Comparison of ENCODE assay signal across 11 mouse cellular contexts in the genomic region with DNA sequence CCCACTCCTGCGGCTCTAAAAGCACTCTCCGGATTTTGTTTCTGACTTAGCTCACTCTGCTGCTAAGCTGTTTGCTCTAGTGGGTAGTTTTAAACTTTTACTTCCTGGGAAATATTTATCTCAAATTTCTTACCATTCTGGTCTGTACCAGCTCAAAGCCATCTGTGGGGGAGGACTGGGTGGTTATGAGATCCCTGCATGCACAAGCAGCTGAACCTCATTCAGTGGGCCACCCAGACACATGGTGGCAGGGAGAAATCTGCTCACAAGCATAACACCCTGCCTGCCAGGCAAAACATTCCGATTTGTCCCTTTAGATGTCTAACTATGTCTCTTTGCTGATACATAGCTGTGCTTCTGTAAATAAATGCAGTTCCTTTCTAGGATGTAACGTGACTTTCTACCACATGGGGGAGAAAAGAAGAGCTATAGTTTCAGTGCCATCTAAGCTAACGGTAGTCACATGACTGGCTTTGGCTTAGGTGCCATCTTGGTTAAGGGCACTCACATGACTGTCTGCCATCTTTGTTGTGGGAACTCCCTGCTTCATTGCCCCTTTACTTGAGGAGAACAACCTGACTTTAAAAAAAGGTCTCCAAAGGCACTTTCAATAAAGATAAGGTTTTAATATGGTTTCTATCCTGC. TPM values are rescaled to one million over a fixed set of nuclear protein-coding genes. Genes with fewer than 3 reads are reported as not detected.
DNase-seq lines count a peak whose midpoint lies in the region; ATAC-seq and TF ChIP-seq lines count a peak whose summit lies in the region.
"Had no signal": no experiment of that assay in that cellular context is flagged by ENCODE, and none has a peak within 500 bp of the region (broad histone marks: within the 10 kb centered on the region; RNA-seq: fewer than 3 reads in every experiment).

No protein-coding gene starts in this region.

- H3K27me3 ChIP-seq in forebrain, embryonic 14.5 days (replicated peaks; ENCODE audit: control insufficient read depth, insufficient read depth, low read length): no peaks in the 10 kb centered on the region
- no peaks in the 10 kb centered on the region for H3K27me3 ChIP-seq in forebrain, embryonic 11.5 days (ENCODE audit: control insufficient read depth, insufficient read depth, low read length)
- H3K27me3 ChIP-seq in lung, postnatal 0 days (replicated peaks; ENCODE audit: insufficient read depth, low read length): no peaks in the 10 kb centered on the region
- H3K27me3 ChIP-seq: limb, embryonic 13.5 days; midbrain, embryonic 13.5 days had no signal

- no peak overlapping the region for H3K27ac ChIP-seq in forebrain, embryonic 14.5 days (ENCODE audit: low read depth, low read length)
- H3K27ac ChIP-seq in forebrain, embryonic 11.5 days (ENCODE audit: low read depth, low read length): no peak overlapping the region
- H3K27ac ChIP-seq in lung, postnatal 0 days (ENCODE audit: low read length): no peak overlapping the region
- H3K27ac ChIP-seq: limb, embryonic 13.5 days; midbrain, embryonic 13.5 days had no signal

- no peak overlapping the region for H3K9ac ChIP-seq in forebrain, embryonic 14.5 days (ENCODE audit: low read length)
- H3K9ac ChIP-seq in forebrain, embryonic 11.5 days (ENCODE audit: low read length): no peak overlapping the region
- H3K9ac ChIP-seq in lung, postnatal 0 days (replicated peaks; ENCODE audit: low read depth): no peak overlapping the region
- H3K9ac ChIP-seq: limb, embryonic 13.5 days; midbrain, embryonic 13.5 days had no signal

- TF ChIP-seq CTCF in lung, postnatal 0 days (IDR thresholded peaks at IDR 0.05): peak; percentile 10; the same call in 1 of the 2 replicates

- no peak overlapping the region for H3K4me2 ChIP-seq in forebrain, embryonic 14.5 days (ENCODE audit: low read length)
- H3K4me2 ChIP-seq in forebrain, embryonic 11.5 days (ENCODE audit: low read depth, low read length, severe bottlenecking): no peak overlapping the region
- no peak overlapping the region for H3K4me2 ChIP-seq in lung, postnatal 0 days (replicated peaks; ENCODE audit: low read depth, low read length)
- H3K4me2 ChIP-seq: limb, embryonic 13.5 days; midbrain, embryonic 13.5 days had no signal

- no peak for ATAC-seq in forebrain, embryonic 14.5 days
- ATAC-seq in forebrain, embryonic 11.5 days (replicated peaks; ENCODE audit: low FRiP score): no peak
- no peak for ATAC-seq in lung, postnatal 0 days
- ATAC-seq: midbrain, embryonic 13.5 days had no signal

- no peaks in the 10 kb centered on the region for H3K36me3 ChIP-seq in forebrain, embryonic 14.5 days (ENCODE audit: control insufficient read depth, insufficient read depth, low read length)
- H3K36me3 ChIP-seq in forebrain, embryonic 11.5 days (ENCODE audit: control insufficient read depth, insufficient read depth, low read length): no peaks in the 10 kb centered on the region
- H3K36me3 ChIP-seq in lung, postnatal 0 days (ENCODE audit: insufficient read depth, low read length): no peaks in the 10 kb centered on the region
- H3K36me3 ChIP-seq: limb, embryonic 13.5 days; midbrain, embryonic 13.5 days had no signal

- no peaks in the 10 kb centered on the region for H3K9me3 ChIP-seq in forebrain, embryonic 14.5 days (replicated peaks; ENCODE audit: control insufficient read depth, low read length)
- no peaks in the 10 kb centered on the region for H3K9me3 ChIP-seq in forebrain, embryonic 11.5 days (ENCODE audit: control insufficient read depth, low read length)
- no peaks in the 10 kb centered on the region for H3K9me3 ChIP-seq in lung, postnatal 0 days (ENCODE audit: low read length)
- H3K9me3 ChIP-seq: limb, embryonic 13.5 days; midbrain, embryonic 13.5 days had no signal

- peak; percentile 59 for DNase-seq in forebrain, embryonic 14.5 days (ENCODE audit: low spot score)
- DNase-seq in forebrain, embryonic 11.5 days (ENCODE audit: low spot score): no peak
- DNase-seq in lung, postnatal 0 days (ENCODE audit: low spot score): no peak
- no peak for DNase-seq in lung, postnatal 10 days
- peak; percentile 17 for DNase-seq in brain, adult 2 months (ENCODE audit: low read depth, low spot score)
- peak; percentile 6 for DNase-seq in retina, postnatal 7 days (ENCODE audit: low read depth, low spot score)
- DNase-seq in lung, postnatal 14 days: no peak
- DNase-seq in adrenal gland, adult 18-20 months (ENCODE audit: low spot score in 2 of 2): no peak
- DNase-seq: heart, postnatal 4 days had no signal

- no peak for TF ChIP-seq EP300 in lung, postnatal 0 days (IDR thresholded peaks at IDR 0.05)

- no peaks in the 10 kb centered on the region for H3K4me1 ChIP-seq in forebrain, embryonic 14.5 days (ENCODE audit: control insufficient read depth, insufficient read depth, low read length)
- no peaks in the 10 kb centered on the region for H3K4me1 ChIP-seq in forebrain, embryonic 11.5 days (replicated peaks; ENCODE audit: control insufficient read depth, insufficient read depth, low read length)
- no peaks in the 10 kb centered on the region for H3K4me1 ChIP-seq in lung, postnatal 0 days (ENCODE audit: insufficient read depth, low read depth, low read length)
- H3K4me1 ChIP-seq: limb, embryonic 13.5 days; midbrain, embryonic 13.5 days had no signal

- 89% methylated on average over 5 of the region's 5 CpGs for WGBS in forebrain, embryonic 14.5 days
- 87% methylated on average over 5 of the region's 5 CpGs for WGBS in forebrain, embryonic 11.5 days
- WGBS in lung, postnatal 0 days: 75% methylated on average over 5 of the region's 5 CpGs

- no peak overlapping the region for H3K4me3 ChIP-seq in forebrain, embryonic 14.5 days (ENCODE audit: low read depth, low read length)
- H3K4me3 ChIP-seq in forebrain, embryonic 11.5 days (ENCODE audit: low read depth, low read length): no peak overlapping the region
- H3K4me3 ChIP-seq in lung, postnatal 0 days (ENCODE audit: low read depth, low read length): no peak overlapping the region
- H3K4me3 ChIP-seq: limb, embryonic 13.5 days; midbrain, embryonic 13.5 days had no signal

RNA-seq across cellular contexts. Expression of gene Rbm47, which starts 36.7 kb away (rescaled TPM):
- 2.2 and 2.7 TPM in 2 replicates for polyA plus RNA-seq in forebrain, embryonic 14.5 days (2014; fragmentation: Nextera tagmentation; extraction: Ambion mirVana)
- 5.9 and 6.1 TPM in 2 replicates for polyA plus RNA-seq in forebrain, embryonic 11.5 days (2014; fragmentation: Nextera tagmentation; extraction: Ambion mirVana)
- polyA plus RNA-seq in lung, postnatal 0 days (2015; fragmentation: Nextera tagmentation; extraction: Ambion mirVana): 41.5 and 50.2 TPM in 2 replicates
- total RNA-seq in adrenal gland, adult 18-20 months (2021): 100 to 1,000 TPM in 1 of 2 experiments, 10 to 100 TPM in 1; 74.5 to 128 TPM

RNA-seq across cellular contexts. Expression of gene Nsun7, which starts 50.0 kb away (rescaled TPM):
- polyA plus RNA-seq in forebrain, embryonic 14.5 days (2014; fragmentation: Nextera tagmentation; extraction: Ambion mirVana): 0.74 and 1.2 TPM in 2 replicates
- 0.79 and 1.1 TPM in 2 replicates for polyA plus RNA-seq in forebrain, embryonic 11.5 days (2014; fragmentation: Nextera tagmentation; extraction: Ambion mirVana)
- 0.93 and 1.1 TPM in 2 replicates for polyA plus RNA-seq in lung, postnatal 0 days (2015; fragmentation: Nextera tagmentation; extraction: Ambion mirVana)
- total RNA-seq in adrenal gland, adult 18-20 months (2021): under 1 TPM; 0.50 to 0.77 TPM

Comparison
In these comparisons a context has a peak if more than half of its experiments do, and no peak if none do; other contexts are left out.
1. DNase-seq: peak in forebrain, embryonic 14.5 days (single experiment), brain, adult 2 months (single experiment) and retina, postnatal 7 days (single experiment); none in forebrain, embryonic 11.5 days (single experiment), lung, postnatal 0 days (single experiment), lung, postnatal 10 days (single experiment), lung, postnatal 14 days (single experiment) and adrenal gland, adult 18-20 months (0 of 2).